Mouse (Mus musculus) megakaryocyte progenitor cell, adult 5-6 weeks (primary cell): Measurements from ENCODE around the gene Gpr155. TPM values are rescaled to one million over a fixed set of nuclear protein-coding genes. Genes with fewer than 3 reads are reported as not detected.

ENCODE experiments used
- ATAC-seq: replicated peaks from 2 replicates; pipeline ENCODE4 v1.8.0; 2016; ENCODE audit warnings: mild to moderate bottlenecking, moderate TSS enrichment, inconsistent platforms; ENCODE audit not compliant: poor library complexity
- total RNA-seq, 2 experiments: library from RNA; stranded (forward) in 1 of 2; stranded (reverse) in 1 of 2; fragments of 157-497, 149-512 nt in 1 of 2; fragments of 200-1000 nt in 1 of 2; gene quantifications; 2 replicates each; pipeline versions ENCODE4 v1.2.3 to v1.2.4; 2015 to 2017

Gpr155 gene
- total RNA-seq, 2 experiments from 2014 or later, result 1.1 to 1.8 TPM

GRCm38 (mm10) chr2:73325871-73326270, 60.5 kb downstream of the Gpr155 start:
- ATAC-seq, result no peak

- no peak for ATAC-seq
Measured at GRCm38 (mm10) chr2:73322991-73323390, 63.4 kb downstream of the Gpr155 start.

- no peak for ATAC-seq
Measured at GRCm38 (mm10) chr2:73319218-73319617, 67.2 kb downstream of the Gpr155 start.

GRCm38 (mm10) chr2:73317426-73317825, 68.9 kb downstream of the Gpr155 start:
- no peak for ATAC-seq

GRCm38 (mm10) chr2:73314311-73314710, 72.1 kb downstream of the Gpr155 start:
- no peak for ATAC-seq

- peak; percentile 59 for ATAC-seq
Measured at GRCm38 (mm10) chr2:73313117-73313501, 73.3 kb downstream of the Gpr155 start.

DNA sequence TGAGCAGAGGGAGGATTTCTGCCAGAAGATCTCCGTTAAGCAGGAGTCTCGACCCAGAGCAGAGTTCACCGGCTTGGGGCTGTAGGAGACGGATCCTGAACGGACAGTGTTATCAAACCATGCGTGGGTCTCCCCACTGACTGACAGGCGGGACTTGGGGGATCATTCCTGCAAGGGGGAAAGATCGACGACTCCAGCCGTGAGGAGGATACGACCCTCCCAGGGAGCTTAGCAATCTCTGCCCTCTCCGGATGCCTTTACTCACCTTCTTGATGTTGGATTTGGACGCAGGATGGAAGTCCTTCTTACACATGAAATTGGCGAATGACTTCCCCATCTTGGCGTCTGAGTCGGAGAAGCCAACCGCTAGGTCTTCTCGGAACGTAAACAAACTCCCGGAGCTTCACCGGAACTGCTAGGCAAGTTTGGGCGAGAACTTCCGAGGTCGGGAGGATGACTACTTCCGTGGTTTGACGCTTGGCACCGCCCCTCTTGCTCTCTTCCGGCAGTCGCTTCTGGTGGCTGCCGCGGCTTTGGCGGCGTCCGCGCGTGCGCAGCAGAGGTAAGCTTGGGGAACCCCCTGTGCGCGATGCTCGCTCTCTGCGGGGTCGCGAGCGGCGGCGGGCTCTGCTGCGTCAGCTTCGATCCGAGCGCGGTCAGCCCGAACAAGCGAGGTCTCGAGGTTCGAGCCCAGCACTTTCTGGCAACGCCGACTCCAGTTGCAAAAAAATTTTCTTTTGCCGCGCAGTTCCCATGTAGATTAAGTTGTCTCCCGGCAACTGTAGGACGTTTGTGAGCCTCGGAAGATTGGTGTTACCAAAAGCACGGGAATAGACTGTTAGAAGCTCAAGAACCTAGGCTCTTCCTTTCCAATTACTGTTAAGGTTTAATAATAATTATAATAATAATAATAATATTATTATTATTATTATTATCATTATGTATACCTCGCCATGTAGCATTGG, 73.9 kb downstream of the Gpr155 start, which contains the start of the genes Scrn3 and Cir1:
Gene Scrn3 (plus strand): TSS at position 450 of the 965 bp plus-strand sequence.
Gene Cir1 (minus strand): TSS at position 550 of the 965 bp plus-strand sequence.
- peak; percentile 92 for ATAC-seq

- no peak for ATAC-seq
Measured at GRCm38 (mm10) chr2:73306006-73306405, 80.4 kb downstream of the Gpr155 start.

DNA sequence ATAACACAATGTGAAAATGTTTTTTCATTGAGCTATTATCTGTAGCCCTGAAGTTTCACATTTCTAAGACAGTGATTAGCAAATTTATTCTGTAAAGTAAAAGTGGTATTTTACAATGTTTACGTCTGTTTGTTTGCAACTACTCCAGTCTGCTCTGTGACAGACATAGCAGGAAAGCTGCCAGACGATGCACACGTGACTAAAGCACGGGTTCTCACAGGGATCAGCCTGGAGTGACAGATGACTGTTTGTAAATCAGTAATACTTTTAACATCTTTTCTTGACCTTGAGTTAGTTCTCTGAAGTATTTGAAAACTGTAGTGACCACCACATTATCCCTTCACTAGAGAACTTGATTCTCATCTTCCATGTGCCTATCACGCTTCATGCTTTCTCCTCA, 81.9 kb downstream of the Gpr155 start:
- no peak for ATAC-seq

GRCm38 (mm10) chr2:73302722-73303121, 83.7 kb downstream of the Gpr155 start:
- no peak for ATAC-seq

DNA sequence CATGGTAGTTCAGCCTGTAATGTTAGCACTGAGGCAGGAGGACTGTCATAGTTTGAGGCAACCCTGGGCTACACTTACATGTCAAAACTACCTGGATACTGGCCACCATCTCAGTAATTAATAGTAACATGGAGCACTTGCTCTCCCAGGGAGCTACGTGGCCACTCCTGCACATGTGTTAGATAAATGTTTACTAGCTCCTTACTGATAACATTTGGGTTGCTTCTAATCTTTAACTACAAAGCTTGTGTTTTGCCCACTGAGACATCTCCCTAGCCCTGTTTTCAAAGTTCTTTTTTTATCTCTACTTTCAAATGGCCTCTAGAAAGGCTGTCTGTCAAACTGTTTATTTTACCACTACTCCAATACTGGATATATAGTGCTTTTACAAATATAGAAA, 84.4 kb downstream of the Gpr155 start:
- peak; percentile 96 for ATAC-seq

DNA sequence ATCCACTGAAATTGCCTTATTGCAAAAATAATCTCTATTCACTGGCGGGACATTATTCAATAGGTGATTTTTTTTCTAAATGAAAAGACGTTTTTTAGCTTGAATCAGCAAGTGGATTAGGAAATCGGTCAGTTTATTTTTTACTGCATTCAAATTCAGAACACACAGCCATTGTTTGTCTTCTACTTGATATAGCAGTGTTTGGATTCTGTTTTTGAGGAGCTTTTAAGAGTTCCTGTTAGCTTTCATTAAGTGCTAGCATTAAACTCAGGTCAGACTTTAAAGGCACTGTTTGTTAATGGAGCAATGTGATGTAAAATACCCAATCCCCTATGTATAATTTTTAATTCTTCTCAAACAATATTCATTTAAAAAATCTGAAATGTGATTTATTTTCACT, 87.5 kb downstream of the Gpr155 start:
- no peak for ATAC-seq

DNA sequence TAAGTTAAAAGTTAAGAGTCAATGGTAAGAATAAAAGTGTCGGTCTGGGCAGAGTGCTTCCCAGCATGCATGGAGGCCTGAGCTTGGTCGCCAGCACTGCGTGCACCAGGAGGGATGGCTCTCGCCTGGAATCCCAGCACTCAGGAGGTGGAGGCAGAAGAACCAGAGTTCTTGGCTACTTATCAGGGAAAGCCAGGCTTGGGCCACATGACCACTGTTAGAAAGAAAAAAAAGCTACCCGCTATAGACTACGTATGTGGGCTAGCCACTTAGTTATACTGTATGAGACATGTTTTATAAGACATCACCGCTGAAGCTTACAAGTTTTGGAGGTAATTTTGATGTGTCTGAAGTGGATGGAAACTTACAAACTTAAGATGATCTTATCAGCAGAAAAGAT, 88.2 kb downstream of the Gpr155 start:
- ATAC-seq, result no peak

GRCm38 (mm10) chr2:73295023-73295422, 91.3 kb downstream of the Gpr155 start:
- ATAC-seq, result no peak

Other genes with a start within 250 kb of the Gpr155 start
- gene Ola1, start 167.6 kb downstream of the Gpr155 start, total RNA-seq (2015), result 157 and 170 TPM in 2 replicates
- 152 and 154 TPM in 2 replicates for gene Ola1, start 167.6 kb downstream of the Gpr155 start, total RNA-seq (2017)
- gene Sp9, start 114.6 kb downstream of the Gpr155 start, total RNA-seq (2015), result not detected in 2 replicates
- gene Sp9, start 114.6 kb downstream of the Gpr155 start, total RNA-seq (2017), result not detected in 2 replicates
- 7.5 and 13.9 TPM in 2 replicates for gene Scrn3, start 74.0 kb downstream of the Gpr155 start, total RNA-seq (2015)
- gene Scrn3, start 74.0 kb downstream of the Gpr155 start, total RNA-seq (2017), result 15.5 and 22.7 TPM in 2 replicates
- gene Cir1, start 73.9 kb downstream of the Gpr155 start, total RNA-seq (2015), result 11.3 and 14.8 TPM in 2 replicates
- gene Cir1, start 73.9 kb downstream of the Gpr155 start, total RNA-seq (2017), result 9.7 and 20.9 TPM in 2 replicates
- gene Wipf1, start 143.2 kb upstream of the Gpr155 start, total RNA-seq (2015), result 33.6 and 39.1 TPM in 2 replicates
- 12.7 and 13.7 TPM in 2 replicates for gene Wipf1, start 143.2 kb upstream of the Gpr155 start, total RNA-seq (2017)
- gene Chrna1, start 193.8 kb upstream of the Gpr155 start, total RNA-seq (2015), result 0.02 TPM in 1 of 2 replicates, not detected in the other
- not detected in 2 replicates for gene Chrna1, start 193.8 kb upstream of the Gpr155 start, total RNA-seq (2017)